Mouse (Mus musculus): ENCODE results near the gene Cldn19. TPM values are rescaled to one million over a fixed set of nuclear protein-coding genes. Genes with fewer than 3 reads are reported as not detected.
A peak's percentile ranks its signal among the peaks of the same experiment; 100 is the strongest.
"Not testable (repeated sequence)": the region's sequence is repeated elsewhere in the genome, so short reads cannot be mapped to it uniquely, and the experiment has no call there.

Cldn19 gene
- total RNA-seq, 2 experiments from 2014 or later: not detected

DNA sequence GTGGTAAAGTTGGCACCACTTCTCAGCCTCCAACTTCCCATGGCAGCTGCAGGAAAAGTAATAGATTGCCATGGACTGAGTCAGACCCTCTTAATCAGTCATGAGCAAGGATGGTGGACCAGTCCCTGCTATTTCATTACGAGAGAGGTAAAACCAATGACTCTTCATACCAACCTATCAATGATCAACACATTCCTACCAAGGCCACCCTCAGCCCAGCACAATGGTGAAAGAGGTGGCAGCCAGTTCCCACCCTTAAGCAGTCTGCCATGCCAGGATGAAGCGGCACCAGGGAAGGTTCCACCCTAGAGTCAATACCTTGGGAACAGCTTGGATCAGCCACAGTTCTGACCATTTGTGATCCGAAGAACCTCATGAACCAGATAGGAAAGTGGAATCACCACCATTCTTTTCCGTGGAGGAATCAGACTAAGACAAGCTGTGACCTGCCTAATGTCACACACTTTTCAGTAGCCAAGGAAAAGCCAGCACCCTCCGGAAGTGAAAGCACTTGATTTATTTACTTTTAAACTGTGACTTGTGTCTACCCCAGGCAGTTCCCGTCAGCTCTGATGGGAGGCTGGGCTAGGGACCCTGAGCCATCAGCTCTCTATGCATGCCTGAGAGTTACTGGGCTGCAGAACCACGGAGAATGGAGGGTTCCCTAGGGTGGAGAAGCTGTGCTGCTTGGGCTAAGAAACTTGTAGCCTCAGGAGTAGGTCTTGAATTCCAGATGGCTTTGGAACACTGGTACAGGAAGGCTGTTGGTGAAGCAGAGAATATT lies 3.0 kb upstream of the Cldn19 start:
- DNase-seq: no peak

DNA sequence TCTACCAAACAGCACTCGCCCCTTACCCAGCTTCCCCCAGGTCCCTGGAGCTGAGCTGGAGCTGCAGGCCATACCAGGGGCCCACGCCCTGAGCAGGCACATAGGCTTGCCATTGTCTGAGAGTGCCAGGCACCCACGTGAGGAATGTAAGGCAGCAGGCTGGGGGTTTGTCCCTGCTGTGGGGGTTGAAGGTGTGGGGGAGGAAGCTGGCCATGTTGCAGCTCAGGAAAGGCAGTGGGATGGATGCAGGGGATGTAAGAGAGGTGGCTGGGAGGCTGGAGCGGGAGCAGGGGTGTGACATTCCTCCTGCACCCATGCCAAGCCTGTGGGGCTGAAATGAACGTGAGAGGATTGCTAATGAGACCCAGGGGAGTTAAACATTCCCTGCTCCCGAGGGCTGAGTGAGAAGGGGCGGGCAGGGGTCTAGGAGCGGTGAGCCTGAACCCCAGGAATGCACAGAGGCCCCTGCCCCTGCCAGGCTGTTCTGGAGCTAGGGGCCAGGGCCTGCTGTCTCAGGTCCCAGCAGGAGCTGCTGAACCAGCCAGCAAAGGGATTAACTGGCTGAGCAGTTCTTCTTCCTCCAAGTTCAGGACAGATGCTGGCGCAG lies 1.1 kb upstream of the Cldn19 start:
- DNase-seq: no peak

DNA sequence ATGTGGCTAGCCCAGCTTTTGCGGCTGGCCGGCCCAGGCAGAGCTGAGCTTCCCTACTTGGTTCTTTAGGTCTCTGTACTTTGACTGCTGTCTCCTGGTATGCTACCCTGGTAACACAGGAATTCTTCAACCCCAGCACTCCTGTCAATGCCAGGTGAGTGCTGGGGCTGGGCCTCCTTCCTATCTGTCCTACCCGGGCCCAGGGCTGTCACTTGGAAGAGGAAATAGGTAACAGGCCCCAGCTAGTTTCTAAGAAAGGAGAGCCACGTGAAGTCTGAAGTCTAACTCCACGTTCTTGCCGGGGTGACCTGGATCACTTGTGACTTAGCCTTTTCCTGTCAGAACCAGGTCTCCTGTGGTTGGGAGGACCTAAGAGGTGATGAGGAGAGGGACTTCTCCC lies 1.9 kb downstream of the Cldn19 start:
- no peak for DNase-seq

DNA sequence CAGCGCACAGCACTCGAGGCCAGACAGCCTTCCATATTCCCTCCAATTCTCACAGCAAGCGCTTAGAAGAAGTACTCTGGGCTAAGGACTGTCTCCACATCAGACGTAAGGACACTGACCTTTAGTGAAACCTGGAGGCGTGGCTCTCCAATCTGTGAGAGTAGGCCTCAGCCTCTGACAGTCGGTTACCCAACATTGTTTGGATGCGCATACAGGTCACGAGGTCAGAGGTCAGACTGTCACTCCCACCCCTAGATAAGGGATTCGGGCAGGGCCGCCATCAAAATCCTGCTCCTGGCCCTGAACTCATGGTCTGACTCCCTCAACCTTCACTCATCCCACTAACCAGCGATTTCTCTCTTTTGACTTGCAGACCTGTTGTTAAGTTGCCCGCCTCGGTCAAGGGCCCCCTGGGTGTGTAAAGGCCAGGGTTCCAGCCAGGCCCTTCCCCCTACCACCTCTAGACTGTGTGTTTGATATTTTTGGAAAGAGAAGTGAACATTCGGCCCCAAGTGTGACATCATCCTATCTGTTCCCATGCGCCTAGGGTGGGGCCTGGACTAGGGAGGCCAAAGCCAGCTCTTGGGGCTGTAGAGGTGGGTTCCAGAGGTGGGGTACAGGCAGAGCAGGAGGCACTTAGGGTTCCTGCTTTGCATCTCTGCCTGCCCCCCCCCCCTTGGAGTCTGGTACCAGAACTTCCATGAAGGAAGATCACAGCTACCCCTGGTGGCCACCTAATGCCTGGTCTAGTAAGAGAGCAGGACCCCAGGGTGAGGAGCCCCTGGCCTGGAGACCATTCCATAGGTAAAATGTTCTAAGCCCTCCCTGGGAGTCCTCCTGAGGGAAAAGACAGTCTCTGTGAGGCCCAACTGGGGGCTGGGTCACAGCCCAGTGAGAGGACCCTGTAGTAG lies 4.4 kb downstream of the Cldn19 start:
- DNase-seq: no peak

GRCm38 (mm10) chr4:119261087-119261713 lies 6.0 kb downstream of the Cldn19 start:
- DNase-seq: peak; percentile 29 to 71

DNA sequence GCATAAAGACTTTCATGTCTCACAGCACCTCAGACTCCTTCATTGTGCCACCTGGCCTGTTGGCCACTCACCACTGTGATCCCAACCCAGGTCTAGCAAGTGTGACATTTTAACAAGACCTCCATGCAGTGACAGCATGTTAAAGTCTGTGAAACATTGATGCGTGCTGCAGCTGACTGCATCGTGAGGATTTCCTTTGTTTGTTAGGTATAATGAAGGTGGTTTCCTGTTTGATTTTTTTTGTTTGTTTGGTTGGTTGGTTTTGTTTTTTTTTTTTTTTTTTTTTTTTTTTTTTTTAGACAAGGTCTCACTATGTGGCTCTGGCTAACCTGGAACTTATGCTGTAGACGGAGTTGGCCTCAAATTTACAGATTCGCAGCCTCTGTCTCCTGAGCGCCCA lies 7.3 kb downstream of the Cldn19 start:
- DNase-seq: peak in 1 of 2 experiments; percentile 7

GRCm38 (mm10) chr4:119263459-119263858 lies 8.2 kb downstream of the Cldn19 start:
- peak in 1 of 2 experiments; percentile 35 for DNase-seq

GRCm38 (mm10) chr4:119266606-119267005 lies 11.4 kb downstream of the Cldn19 start:
- no peak for DNase-seq

DNA sequence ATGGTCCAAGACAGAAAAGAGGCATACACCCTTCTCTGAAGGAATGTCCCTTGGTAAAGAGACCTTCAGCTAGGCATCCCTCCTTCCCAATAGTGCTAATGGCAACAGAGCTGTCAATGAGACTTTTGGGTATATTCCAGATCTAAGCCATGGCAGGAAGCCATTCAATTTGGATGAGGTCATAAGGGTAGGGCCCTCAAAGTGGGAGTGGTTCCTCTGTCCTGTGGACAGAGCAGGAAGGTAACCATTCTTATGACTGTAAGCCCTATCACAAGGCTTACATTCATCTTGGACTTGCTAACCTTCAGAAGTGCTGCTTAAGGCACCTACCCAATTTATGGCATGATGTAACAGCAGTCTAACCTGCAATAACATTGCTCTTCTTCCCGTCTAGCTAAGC lies 19.4 kb downstream of the Cldn19 start:
- peak; percentile 74 to 88 for DNase-seq

DNA sequence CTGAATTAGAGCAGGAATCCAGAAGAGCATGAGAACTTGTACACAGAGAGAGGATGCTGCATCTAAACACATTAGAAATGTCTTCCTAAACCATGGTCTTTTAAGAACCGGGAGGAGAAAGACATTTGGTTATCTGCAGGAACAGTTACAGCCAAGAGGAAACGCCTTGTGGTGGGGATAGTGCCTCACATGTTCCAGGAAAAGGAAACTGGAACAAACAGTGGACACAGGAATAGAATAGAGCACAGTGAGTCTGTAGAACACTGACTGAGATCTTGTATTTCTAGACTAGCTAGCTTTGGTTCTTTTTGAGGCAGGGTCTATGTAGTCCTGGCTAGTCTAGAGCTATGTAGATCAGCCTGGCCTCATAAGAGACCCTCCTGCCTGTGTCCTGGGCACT lies 20.0 kb downstream of the Cldn19 start:
- DNase-seq: peak; percentile 46 to 81

- no peak for DNase-seq
These were observed 20.5 kb downstream of the Cldn19 start for GRCm38 (mm10) chr4:119275726-119276125.

- DNase-seq: not testable (repeated sequence)
These were observed 23.6 kb downstream of the Cldn19 start for GRCm38 (mm10) chr4:119278784-119279183.

- no peak for DNase-seq
These were observed 29.6 kb downstream of the Cldn19 start for GRCm38 (mm10) chr4:119284861-119285260.

DNA sequence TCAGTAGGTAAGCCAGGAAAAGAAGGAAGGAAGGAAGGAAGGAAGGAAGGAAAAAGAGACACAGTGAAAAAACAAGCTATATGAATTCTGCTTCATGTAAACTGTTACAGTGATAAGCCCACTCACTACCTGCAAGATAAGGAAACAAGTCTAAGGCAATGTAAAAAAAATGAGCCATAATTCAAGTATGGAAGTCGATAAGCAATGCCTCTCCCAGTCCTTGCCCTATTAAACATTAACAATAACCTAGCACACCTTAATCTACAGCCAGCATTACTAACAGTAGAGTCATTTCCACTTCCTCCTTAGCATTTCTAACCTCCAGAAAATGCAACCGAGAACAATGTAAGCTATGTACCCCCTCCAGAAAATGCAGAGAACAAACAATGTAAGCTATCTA lies 30.1 kb downstream of the Cldn19 start:
- DNase-seq: no peak

- DNase-seq: no peak
These were observed 36.7 kb downstream of the Cldn19 start for GRCm38 (mm10) chr4:119291921-119292320.

DNA sequence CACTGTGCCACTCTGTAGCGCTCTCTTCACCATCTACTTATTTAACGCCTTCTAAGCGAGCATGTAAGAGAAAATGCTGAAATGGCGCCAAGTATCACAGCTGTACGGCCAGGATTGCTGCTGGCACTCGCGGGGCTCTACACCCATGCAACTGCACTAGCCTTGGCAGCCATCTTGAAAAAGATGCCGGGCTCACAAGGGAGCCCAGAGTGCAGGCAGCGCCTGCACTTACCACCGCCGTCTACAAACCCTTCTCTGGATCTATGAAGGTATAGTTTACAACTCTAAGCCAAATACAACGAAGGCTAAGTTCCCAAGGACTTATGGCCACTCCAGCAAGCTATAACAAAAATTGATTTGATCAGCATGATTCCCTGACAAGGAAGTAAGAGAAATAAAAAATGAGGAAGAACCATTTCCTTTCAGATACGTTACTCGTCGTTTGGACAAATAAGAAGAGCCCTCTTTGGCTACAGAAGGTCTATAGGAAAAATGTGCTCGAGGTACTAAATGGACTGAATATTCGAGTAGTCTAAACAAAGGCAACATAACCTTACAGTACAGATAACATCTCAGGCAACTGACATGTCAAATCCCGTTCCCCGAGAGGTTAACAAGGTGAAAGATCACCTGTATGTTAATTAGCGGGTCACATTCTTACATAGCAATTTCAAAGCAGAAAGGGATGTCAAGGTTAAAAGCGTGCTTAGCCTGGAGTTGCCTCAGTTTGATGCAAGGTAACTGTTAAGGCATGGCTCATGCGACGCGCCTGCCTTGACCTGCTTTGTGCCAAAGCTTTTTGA lies 37.8 kb downstream of the Cldn19 start:
- peak; percentile 66 to 67 for DNase-seq

- peak in 1 of 2 experiments; percentile 47 for DNase-seq
These were observed 38.5 kb downstream of the Cldn19 start for GRCm38 (mm10) chr4:119293574-119294258.

DNA sequence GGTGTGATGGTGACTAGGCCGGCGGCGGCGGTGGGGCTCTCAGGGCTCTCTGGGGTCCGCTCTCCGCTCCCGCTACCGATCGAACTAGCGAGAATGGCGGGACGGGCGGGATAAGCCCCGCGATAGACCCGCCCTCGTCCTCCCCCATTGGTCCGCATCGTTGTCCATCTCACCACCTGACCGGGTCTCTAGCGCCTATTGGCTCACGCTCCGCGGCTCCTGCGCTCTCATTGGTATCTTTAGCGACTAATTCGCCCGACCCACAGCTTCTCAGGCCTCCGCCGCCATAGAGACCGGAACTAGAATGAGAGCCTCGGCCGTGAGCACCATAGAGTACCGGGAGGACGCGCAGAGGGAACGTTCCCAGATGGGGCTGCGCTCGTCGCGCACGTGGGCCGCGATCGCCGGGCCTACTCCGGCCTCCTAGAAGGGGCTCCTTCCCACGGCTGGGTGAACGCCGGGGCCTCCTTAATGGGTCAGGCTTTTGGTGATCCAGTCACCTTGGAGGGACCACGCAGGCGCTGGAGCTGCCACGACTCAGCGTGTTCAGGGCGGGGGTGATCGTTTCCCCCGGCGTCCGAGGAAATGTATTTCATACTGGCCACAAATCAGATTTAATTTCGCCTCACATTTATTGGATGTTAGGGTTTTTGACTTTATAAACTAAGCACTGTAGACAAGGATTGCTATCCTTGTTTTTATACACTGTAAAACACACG lies 39.4 kb downstream of the Cldn19 start, which contains the start of gene Ybx1:
Ybx1 (minus strand) TSS at position 190 of the 719 bp plus-strand sequence.
- DNase-seq: peak; percentile 100

DNA sequence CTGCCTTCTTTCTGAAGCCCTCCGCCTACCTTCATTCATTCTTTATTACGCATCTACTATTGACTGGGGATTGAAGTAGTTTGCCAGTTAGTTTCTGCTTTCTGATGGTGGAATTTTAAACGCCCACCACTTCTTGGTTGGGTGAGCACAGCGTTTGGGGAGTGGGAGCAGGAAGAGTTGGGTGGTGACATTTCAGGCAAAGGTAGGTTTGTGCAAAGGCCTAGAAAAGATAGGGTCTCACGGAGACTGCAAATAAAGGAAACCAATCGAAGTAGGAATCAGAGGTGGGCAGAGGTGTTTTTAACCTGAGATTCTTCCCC lies 39.9 kb downstream of the Cldn19 start:
- DNase-seq: no peak

DNA sequence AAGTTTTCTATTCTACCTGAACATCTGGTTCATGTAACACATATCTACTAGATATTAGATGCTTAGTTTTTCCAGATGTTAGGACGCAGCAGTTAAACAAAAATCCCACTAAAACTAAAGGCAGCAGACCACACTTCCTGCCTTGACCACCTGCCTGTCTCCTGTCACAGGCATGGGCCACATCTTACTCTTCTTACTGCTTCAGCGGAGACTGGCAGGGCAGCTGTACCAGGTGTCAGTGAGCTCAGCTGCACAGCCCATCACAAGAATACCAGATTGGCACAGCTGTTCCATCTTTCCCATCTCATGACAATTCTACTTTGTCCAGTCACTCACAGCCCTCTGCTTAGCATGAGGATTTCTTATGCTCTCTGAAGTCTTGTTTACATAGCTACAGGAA lies 42.1 kb downstream of the Cldn19 start:
- DNase-seq: no peak

Data from heart, adult 18-20 months (tissue).